Mouse (Mus musculus) MEL (cell line): ENCODE data around the gene Abhd8. TPM values are rescaled to one million over a fixed set of nuclear protein-coding genes. Genes with fewer than 3 reads are reported as not detected.

Experiments
- DNase-seq: peaks from one replicate; pipeline ENCODE4 v3.0.0; 2011; ENCODE audit warnings: low read depth, low spot score
- H3K27ac ChIP-seq: 2 replicates; pipeline ENCODE4 v1.5.1; 2012; ENCODE audit warnings: low read depth, mild to moderate bottlenecking, control low read depth, low read length, moderate library complexity; ENCODE audit not compliant: control insufficient read depth
- H3K27me3 ChIP-seq, 2 experiments: fragments of 150-350 bp in 1 of 2; sonication (generic) in 1 of 2; 2 replicates each; pipeline ENCODE4 v1.6.1; 2012; ENCODE audit warnings: low read length in 2 of 2, mild to moderate bottlenecking in 2 of 2, improper control_type of control experiment in 1 of 2, moderate library complexity in 1 of 2; ENCODE audit not compliant: insufficient read depth in 2 of 2, control insufficient read depth in 1 of 2
- H3K36me3 ChIP-seq, 2 experiments: 2 replicates each; pipeline ENCODE4 v1.6.1; 2012 to 2014; ENCODE audit warnings: low read length in 2 of 2, improper control_type of control experiment in 1 of 2, inconsistent platforms in 1 of 2, mild to moderate bottlenecking in 1 of 2; ENCODE audit not compliant: insufficient read depth in 2 of 2, control insufficient read depth in 1 of 2
- H3K4me1 ChIP-seq, 2 experiments: fragments of 150-350 bp in 1 of 2; sonication (generic) in 1 of 2; 2 replicates each; pipeline ENCODE4 v1.6.1; 2012; ENCODE audit warnings: low read length in 2 of 2, improper control_type of control experiment in 1 of 2, mild to moderate bottlenecking in 1 of 2; ENCODE audit not compliant: insufficient read depth in 2 of 2, control insufficient read depth in 1 of 2
- H3K4me3 ChIP-seq, 2 experiments: fragments of 150-350 bp in 1 of 2; sonication (generic) in 1 of 2; 2 replicates each; pipeline ENCODE4 v1.5.1; 2012; ENCODE audit warnings: low read depth in 2 of 2, low read length in 2 of 2, mild to moderate bottlenecking in 2 of 2, moderate library complexity in 2 of 2, control low read depth in 1 of 2, improper control_type of control experiment in 1 of 2; ENCODE audit not compliant: control insufficient read depth in 1 of 2, insufficient read depth in 1 of 2
- H3K79me2 ChIP-seq: 2 replicates; pipeline ENCODE4 v1.6.1; 2012; ENCODE audit warnings: mild to moderate bottlenecking, low read length, moderate library complexity; ENCODE audit not compliant: control insufficient read depth, poor library complexity, insufficient read depth
- H3K9ac ChIP-seq: 2 replicates; pipeline ENCODE4 v1.6.1; 2012; ENCODE audit warnings: low read depth, mild to moderate bottlenecking, control low read depth, low read length, moderate library complexity; ENCODE audit not compliant: control insufficient read depth, poor library complexity, severe bottlenecking
- H3K9me3 ChIP-seq: fragments of 150-350 bp; sonication (generic); replicated peaks from 2 replicates; pipeline ENCODE4 v1.6.1; 2012; ENCODE audit warnings: mild to moderate bottlenecking, low read length, improper control_type of control experiment, moderate library complexity; ENCODE audit not compliant: insufficient read depth
- CHD1 ChIP-seq: IDR thresholded peaks from 2 replicates; pipeline ENCODE4 v1.6.1; 2012; ENCODE audit warnings: low read depth, mild to moderate bottlenecking, inconsistent platforms, low read length, improper control_type of control experiment
- CHD2 ChIP-seq: IDR thresholded peaks from 2 replicates; pipeline ENCODE4 v1.6.1; 2011; ENCODE audit warnings: low read length, improper control_type of control experiment
- CTCF ChIP-seq, 3 experiments: IDR thresholded peaks in 2 of 3; conservative IDR thresholded peaks in 1 of 3; 2 replicates each; pipeline ENCODE4 v1.5.1; 2011 to 2012; ENCODE audit warnings: low read length in 3 of 3, low read depth in 2 of 3, mild to moderate bottlenecking in 2 of 3, improper control_type of control experiment in 1 of 3, inconsistent platforms in 1 of 3, mixed read lengths in 1 of 3, moderate library complexity in 1 of 3; ENCODE audit not compliant: control insufficient read depth in 1 of 3, insufficient read depth in 1 of 3, poor library complexity in 1 of 3, severe bottlenecking in 1 of 3
- EP300 ChIP-seq, 2 experiments: IDR thresholded peaks; 2 replicates each; pipeline ENCODE4 v1.6.1; 2011; ENCODE audit warnings: improper control_type of control experiment in 2 of 2, low read length in 2 of 2, low read depth in 1 of 2, mild to moderate bottlenecking in 1 of 2
- ETS1 ChIP-seq: IDR thresholded peaks from 2 replicates; pipeline ENCODE4 v1.6.1; 2012; ENCODE audit warnings: low read depth, mild to moderate bottlenecking, inconsistent platforms, low read length, improper control_type of control experiment, moderate library complexity
- GATA1 ChIP-seq: IDR thresholded peaks from 2 replicates; pipeline ENCODE4 v1.6.1; 2011; ENCODE audit warnings: low read depth, low read length, improper control_type of control experiment
- HCFC1 ChIP-seq: IDR thresholded peaks from 2 replicates; pipeline ENCODE4 v1.6.1; 2012; ENCODE audit warnings: low read depth, mild to moderate bottlenecking, inconsistent platforms, low read length, improper control_type of control experiment, moderate library complexity
- JUND ChIP-seq: IDR thresholded peaks from 2 replicates; pipeline ENCODE4 v1.6.1; 2011; ENCODE audit warnings: low read depth, mild to moderate bottlenecking, improper control_type of control experiment, low read length
- MAFK ChIP-seq: IDR thresholded peaks from 2 replicates; pipeline ENCODE4 v1.6.1; 2011; ENCODE audit warnings: low read depth, mild to moderate bottlenecking, low read length, improper control_type of control experiment, borderline replicate concordance
- MAX ChIP-seq: IDR thresholded peaks from 2 replicates; pipeline ENCODE4 v1.6.1; 2011; ENCODE audit warnings: low read length, improper control_type of control experiment
- MAZ ChIP-seq: IDR thresholded peaks from 2 replicates; pipeline ENCODE4 v1.6.1; 2012; ENCODE audit warnings: low read depth, mild to moderate bottlenecking, inconsistent platforms, low read length, improper control_type of control experiment
- MEF2A ChIP-seq: IDR thresholded peaks from 2 replicates; pipeline ENCODE4 v1.6.1; 2014; ENCODE audit warnings: low read depth, mild to moderate bottlenecking, inconsistent platforms, low read length, improper control_type of control experiment; ENCODE audit not compliant: poor library complexity, insufficient replicate concordance, severe bottlenecking; ENCODE audit errors: extremely low read depth
- MXI1 ChIP-seq: IDR thresholded peaks from 2 replicates; pipeline ENCODE4 v1.6.1; 2011; ENCODE audit warnings: mild to moderate bottlenecking, low read depth, low read length, improper control_type of control experiment
- MYB ChIP-seq: IDR thresholded peaks from 2 replicates; pipeline ENCODE4 v1.6.1; 2011; ENCODE audit warnings: mild to moderate bottlenecking, low read depth, low read length, improper control_type of control experiment
- NELFE ChIP-seq: IDR thresholded peaks from 2 replicates; pipeline ENCODE4 v1.6.1; 2011; ENCODE audit warnings: low read depth, low read length, improper control_type of control experiment
- NRF1 ChIP-seq: IDR thresholded peaks from 2 replicates; pipeline ENCODE4 v1.6.1; 2014; ENCODE audit warnings: low read depth, mild to moderate bottlenecking, inconsistent platforms, low read length, improper control_type of control experiment, moderate library complexity; ENCODE audit not compliant: poor library complexity, insufficient read depth, severe bottlenecking
- POLR2A ChIP-seq, 2 experiments: IDR thresholded peaks; 2 replicates each; pipeline ENCODE4 v1.6.1; 2011 to 2012; ENCODE audit warnings: low read length in 2 of 2, mild to moderate bottlenecking in 2 of 2, control low read depth in 1 of 2, improper control_type of control experiment in 1 of 2, low read depth in 1 of 2, moderate library complexity in 1 of 2; ENCODE audit not compliant: control insufficient read depth in 1 of 2, insufficient read depth in 1 of 2, poor library complexity in 1 of 2
- POLR2AphosphoS2 ChIP-seq: IDR thresholded peaks from 2 replicates; pipeline ENCODE4 v1.6.1; 2011; ENCODE audit warnings: low read length, improper control_type of control experiment
- POLR2AphosphoS5 ChIP-seq: IDR thresholded peaks from 2 replicates; pipeline ENCODE4 v1.6.1; 2012; ENCODE audit warnings: low read depth, borderline replicate concordance, mild to moderate bottlenecking, inconsistent platforms, low read length, moderate library complexity, mixed read lengths
- SIN3A ChIP-seq: IDR thresholded peaks from 2 replicates; pipeline ENCODE4 v1.6.1; 2012; ENCODE audit warnings: low read length, improper control_type of control experiment, inconsistent platforms
- SMC3 ChIP-seq: IDR thresholded peaks from 2 replicates; pipeline ENCODE4 v1.6.1; 2011; ENCODE audit warnings: low read depth, low read length, improper control_type of control experiment
- TAL1 ChIP-seq: IDR thresholded peaks from 2 replicates; pipeline ENCODE4 v1.6.1; 2012; ENCODE audit warnings: mild to moderate bottlenecking, inconsistent platforms, low read length, moderate library complexity, mixed read lengths
- TBP ChIP-seq: IDR thresholded peaks from 2 replicates; pipeline ENCODE4 v1.8.0; 2011; ENCODE audit warnings: low read depth, low read length, improper control_type of control experiment
- TCF12 ChIP-seq: IDR thresholded peaks from 2 replicates; pipeline ENCODE4 v1.6.1; 2014; ENCODE audit warnings: low read depth, mild to moderate bottlenecking, inconsistent platforms, low read length, improper control_type of control experiment, moderate library complexity
- USF1 ChIP-seq: IDR thresholded peaks from 2 replicates; pipeline ENCODE4 v1.6.1; 2014; ENCODE audit warnings: low read depth, mild to moderate bottlenecking, inconsistent platforms, low read length, improper control_type of control experiment, moderate library complexity
- USF2 ChIP-seq, 2 experiments: IDR thresholded peaks; 2 replicates each; pipeline ENCODE4 v1.6.1; 2011 to 2012; ENCODE audit warnings: improper control_type of control experiment in 2 of 2, low read length in 2 of 2, borderline replicate concordance in 1 of 2, inconsistent platforms in 1 of 2, low read depth in 1 of 2, mild to moderate bottlenecking in 1 of 2; ENCODE audit not compliant: insufficient read depth in 1 of 2
- ZC3H11A ChIP-seq: IDR thresholded peaks from 2 replicates; pipeline ENCODE4 v1.6.1; 2012; ENCODE audit warnings: low read depth, mild to moderate bottlenecking, inconsistent platforms, low read length, improper control_type of control experiment
- ZMIZ1 ChIP-seq: IDR thresholded peaks from 2 replicates; pipeline ENCODE4 v1.6.1; 2012; ENCODE audit warnings: low read depth, mild to moderate bottlenecking, inconsistent platforms, low read length, improper control_type of control experiment, moderate library complexity
- polyA plus RNA-seq, 2 experiments: library from polyadenylated mRNA; stranded (reverse) in 1 of 2; unstranded in 1 of 2; fragments of >175 nt in 1 of 2; fragments of >200 nt in 1 of 2; gene quantifications; 2 replicates each; pipeline versions ENCODE4 v1.2.1 to v1.2.4; 2012; ENCODE audit warnings: low replicate concordance in 2 of 2, low read depth in 1 of 2; ENCODE audit not compliant: insufficient read length in 2 of 2, insufficient read depth in 1 of 2, missing spikeins in 1 of 2
- total RNA-seq: library from RNA; depleted of rRNA; stranded (reverse); fragments of 300-350 nt; gene quantifications from 2 replicates; pipeline ENCODE4 v1.2.3, GENCODE M21; 2012; rRNA removed

Abhd8 gene
- total RNA-seq (26.3 and 28.5 TPM in 2 replicates), polyA plus RNA-seq (10 to 100 TPM in 1 of 2 experiments, not detected in 1; 39.2 TPM)

DNA sequence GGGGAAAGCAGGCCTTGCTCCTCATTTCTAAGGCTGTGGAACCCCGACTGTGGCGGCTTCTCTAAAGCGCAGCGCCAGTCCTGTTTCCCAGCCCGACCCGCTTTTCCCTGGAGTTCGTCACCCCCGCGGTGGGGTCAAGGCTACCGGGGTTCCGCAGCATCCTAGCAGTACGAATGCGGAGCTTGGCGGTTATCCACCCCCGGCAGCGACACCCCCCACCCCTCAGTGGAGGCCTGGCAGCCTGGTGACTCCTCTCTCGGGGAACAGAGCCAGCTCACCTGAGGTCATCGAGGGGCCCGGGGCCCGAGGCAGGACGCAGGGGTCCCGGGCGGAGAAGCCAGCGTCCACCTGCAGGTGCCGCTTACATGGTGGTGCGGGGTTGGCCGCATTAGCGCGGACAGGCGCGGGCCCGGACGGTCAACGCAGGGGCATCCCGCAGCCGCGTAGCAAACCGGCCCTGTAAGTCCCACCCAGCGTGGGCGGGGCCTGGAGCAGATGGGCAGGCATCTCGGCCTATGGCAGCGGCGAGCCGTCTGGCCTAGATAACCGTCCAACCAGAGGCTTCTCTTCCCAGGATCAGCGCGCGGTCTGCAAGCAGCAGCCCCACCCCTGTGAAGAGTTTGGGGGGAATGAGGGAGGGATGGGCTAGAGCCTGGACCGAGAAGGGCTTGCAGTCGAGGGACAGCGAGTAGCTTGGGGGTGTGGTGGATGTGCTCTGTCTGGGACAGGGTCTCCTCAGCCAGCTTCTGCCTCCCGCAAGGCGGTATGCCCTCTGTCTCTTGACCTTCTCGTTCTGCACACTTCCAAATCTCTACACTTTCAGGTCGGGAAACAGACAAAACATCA, at the start of gene Abhd8:
Gene Abhd8, minus strand, starts transcription at position 468 of the 846 bp plus-strand sequence.
- peak within 1 kb of the TSS; percentile 25 for H3K27ac ChIP-seq

DNA sequence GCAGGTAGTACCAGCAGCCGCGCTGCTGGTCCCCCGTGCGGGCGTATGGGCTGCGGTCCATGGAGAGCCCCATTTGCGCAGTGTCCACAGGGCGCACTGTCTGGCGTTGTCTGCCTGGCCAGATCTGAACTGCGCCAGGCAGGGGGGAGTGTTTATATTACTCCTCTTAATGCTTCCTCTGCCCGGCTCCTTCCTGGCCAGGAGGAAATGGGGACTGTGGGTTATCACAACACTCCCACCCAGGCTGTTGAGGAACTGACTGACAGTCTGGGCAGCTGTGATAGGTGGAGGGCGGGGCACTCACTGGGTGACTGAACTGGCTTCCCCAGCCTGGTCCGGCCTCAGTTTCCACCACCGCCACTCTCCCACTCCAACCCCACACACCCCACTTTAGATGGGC, 48.2 kb upstream of the Abhd8 start, which contains the start of gene Plvap:
Gene Plvap, minus strand, starts transcription at position 109 of the 400 bp plus-strand sequence.
- Histone ChIP-seq H3K79me2 (peaks cover 3% of the 10 kb centered on the region), H3K4me3 (peak within 1 kb of the TSS; percentile 11 to 55), H3K27ac (peak within 1 kb of the TSS; percentile 62), H3K4me1 (peaks cover 2 to 19% of the 10 kb centered on the region in 2 experiments; a peak in 3 of 4 replicates), H3K9me3 (no peaks in the 10 kb centered on the region), H3K27me3 (no peaks in the 10 kb centered on the region), H3K36me3 (peaks cover 0 to 3% of the 10 kb centered on the region in 2 experiments; a peak in 1 of 4 replicates), H3K9ac (peak within 1 kb of the TSS; percentile 66)
- TF ChIP-seq GATA1 (peak; percentile 78), ETS1 (peak; percentile 20; the same call in 1 of the 2 replicates), MAZ (peak; percentile 72; the same call in 1 of the 2 replicates), TBP (peak; percentile 45; the same call in 1 of the 2 replicates), MYB (no peak), TCF12 (peak; percentile 87), POLR2A (IDR thresholded peaks at IDR 0.05; ENCODE audit: control insufficient read depth in 1 of 2, insufficient read depth in 1 of 2, low read depth in 1 of 2, low read length in 2 of 2, poor library complexity in 1 of 2) (peak; percentile 49 to 57; a peak in 1 of 4 replicates), POLR2AphosphoS5 (no peak), USF1 (no peak), TAL1 (peak; percentile 92), JUND (no peak), MXI1 (peak; percentile 25; the same call in 1 of the 2 replicates), EP300 (IDR thresholded peaks at IDR 0.05; ENCODE audit: low read depth in 1 of 2, low read length in 2 of 2) (peak; percentile 76 to 91), CTCF (IDR thresholded peaks at IDR 0.05 in 2 of 3, conservative IDR thresholded peaks at IDR 0.05 in 1 of 3; ENCODE audit: control insufficient read depth in 1 of 3, insufficient read depth in 1 of 3, low read depth in 2 of 3, low read length in 3 of 3, poor library complexity in 1 of 3, severe bottlenecking in 1 of 3) (no peak), NELFE (0 out of 2 replicates have a peak, but pooled peaks have one; percentile 22), SIN3A (peak; percentile 71; the same call in 1 of the 2 replicates), MEF2A (no peak)
- peak; percentile 92 for DNase-seq

More for the DNA sequence above, at the start of gene Abhd8:
- Histone ChIP-seq H3K4me1 (peaks cover 0 to 15% of the 10 kb centered on the region in 2 experiments; a peak in 2 of 4 replicates), H3K4me3 (peak within 1 kb of the TSS; percentile 89 to 95), H3K9ac (peak within 1 kb of the TSS; percentile 82), H3K9me3 (no peaks in the 10 kb centered on the region), H3K36me3 (peaks cover 0 to 7% of the 10 kb centered on the region in 2 experiments; a peak in 1 of 4 replicates), H3K27me3 (no peaks in the 10 kb centered on the region), H3K79me2 (peaks cover 7% of the 10 kb centered on the region; the same call in 1 of the 2 replicates)
- peak; percentile 97 for DNase-seq
- no peak for TF ChIP-seq USF2 (IDR thresholded peaks at IDR 0.05; ENCODE audit: borderline replicate concordance in 1 of 2, insufficient read depth in 1 of 2, low read depth in 1 of 2, low read length in 2 of 2)
- TF ChIP-seq SMC3, result no peak
- no peak for TF ChIP-seq MAX
- TF ChIP-seq MEF2A, result no peak
- no peak for TF ChIP-seq ZC3H11A
- no peak; the same call in 1 of the 2 replicates for TF ChIP-seq MAZ
- TF ChIP-seq CHD1, result no peak
- no peak for TF ChIP-seq GATA1
- peak; percentile 55; the same call in 1 of the 2 replicates for TF ChIP-seq MXI1
- no peak for TF ChIP-seq ETS1
- TF ChIP-seq NRF1, result peak; percentile 38; the same call in 1 of the 2 replicates
- no peak for TF ChIP-seq POLR2AphosphoS2
- peak; percentile 24 to 51; a peak in 1 of 4 replicates for TF ChIP-seq POLR2A (IDR thresholded peaks at IDR 0.05; ENCODE audit: control insufficient read depth in 1 of 2, insufficient read depth in 1 of 2, low read depth in 1 of 2, low read length in 2 of 2, poor library complexity in 1 of 2)
- no peak for TF ChIP-seq EP300 (IDR thresholded peaks at IDR 0.05; ENCODE audit: low read depth in 1 of 2, low read length in 2 of 2)
- TF ChIP-seq CTCF (IDR thresholded peaks at IDR 0.05 in 2 of 3, conservative IDR thresholded peaks at IDR 0.05 in 1 of 3; ENCODE audit: control insufficient read depth in 1 of 3, insufficient read depth in 1 of 3, low read depth in 2 of 3, low read length in 3 of 3, poor library complexity in 1 of 3, severe bottlenecking in 1 of 3), result no peak
- peak; percentile 63; the same call in 1 of the 2 replicates for TF ChIP-seq HCFC1
- peak; percentile 60; the same call in 1 of the 2 replicates for TF ChIP-seq SIN3A
- 0 out of 2 replicates have a peak, but pooled peaks have one; percentile 21 for TF ChIP-seq TBP
- TF ChIP-seq TCF12, result no peak; the same call in 1 of the 2 replicates
- TF ChIP-seq MAFK, result no peak
- TF ChIP-seq CHD2, result no peak
- TF ChIP-seq NELFE, result peak; percentile 59
- no peak for TF ChIP-seq ZMIZ1
